ENCODE assay signal across 23 mouse cellular contexts in genomic region chr4:93493905-93494304, GRCm38 (mm10).
"Had no signal": no experiment of that assay in that cellular context is flagged by ENCODE, and none has a peak within 500 bp of the region (broad histone marks: within the 10 kb centered on the region; RNA-seq: fewer than 3 reads in every experiment).

No protein-coding gene starts in this region.

- H3K4me1 ChIP-seq: midbrain, embryonic 12.5 days; neural tube, embryonic 13.5 days; neural tube, embryonic 15.5 days; stomach, embryonic 15.5 days had no signal

- H3K27me3 ChIP-seq: megakaryocyte, embryonic 14.5 days; midbrain, embryonic 12.5 days; neural tube, embryonic 13.5 days; neural tube, embryonic 15.5 days; stomach, embryonic 15.5 days had no signal

- H3K9me3 ChIP-seq: megakaryocyte, embryonic 14.5 days; midbrain, embryonic 12.5 days; neural tube, embryonic 13.5 days; neural tube, embryonic 15.5 days; stomach, embryonic 15.5 days had no signal

- H3K36me3 ChIP-seq: midbrain, embryonic 12.5 days; neural tube, embryonic 13.5 days; neural tube, embryonic 15.5 days; stomach, embryonic 15.5 days had no signal

- H3K27ac ChIP-seq: liver, embryonic 14.5 days; macrophage; midbrain, embryonic 12.5 days; neural tube, embryonic 13.5 days; neural tube, embryonic 15.5 days; stomach, embryonic 15.5 days; stomach, postnatal 0 days had no signal

- H3K4me3 ChIP-seq: megakaryocyte, embryonic 14.5 days; midbrain, embryonic 12.5 days; myocyte; neural tube, embryonic 13.5 days; neural tube, embryonic 15.5 days; stomach, embryonic 15.5 days had no signal

- ATAC-seq: midbrain, embryonic 16.5 days had no signal

- DNase-seq: lung, adult 18-20 months; lung, embryonic 14.5 days; lung, postnatal 10 days; lung, postnatal 36 days; midbrain, embryonic 14.5 days; retina, postnatal 1 day; right cerebral cortex, adult 18-20 months; right cerebral cortex, postnatal 25 days; right cerebral cortex, postnatal 4 days; spleen, adult 18-20 months; thymus, adult 2 months; thymus, postnatal 25 days; thymus, postnatal 4 days had no signal
